Mouse (Mus musculus) layer of hippocampus, postnatal 25 days (tissue): ENCODE data around the gene Plekha1. TPM values are rescaled to one million over a fixed set of nuclear protein-coding genes. Genes with fewer than 3 reads are reported as not detected.

Source experiments
- DNase-seq, 2 experiments: peaks; one replicate each; pipeline ENCODE4 v3.0.0; 2022; ENCODE audit warnings: mixed read lengths in 2 of 2, low spot score in 1 of 2; ENCODE audit errors: extremely low spot score in 1 of 2
- total RNA-seq, 2 experiments: library from RNA; stranded (reverse); gene quantifications; 2 replicates each; pipeline ENCODE4 v1.2.3; 2021

The Plekha1 gene
- 100 to 1,000 TPM in 1 of 2 experiments, 10 to 100 TPM in 1; 89.5 to 108 TPM for total RNA-seq

DNA sequence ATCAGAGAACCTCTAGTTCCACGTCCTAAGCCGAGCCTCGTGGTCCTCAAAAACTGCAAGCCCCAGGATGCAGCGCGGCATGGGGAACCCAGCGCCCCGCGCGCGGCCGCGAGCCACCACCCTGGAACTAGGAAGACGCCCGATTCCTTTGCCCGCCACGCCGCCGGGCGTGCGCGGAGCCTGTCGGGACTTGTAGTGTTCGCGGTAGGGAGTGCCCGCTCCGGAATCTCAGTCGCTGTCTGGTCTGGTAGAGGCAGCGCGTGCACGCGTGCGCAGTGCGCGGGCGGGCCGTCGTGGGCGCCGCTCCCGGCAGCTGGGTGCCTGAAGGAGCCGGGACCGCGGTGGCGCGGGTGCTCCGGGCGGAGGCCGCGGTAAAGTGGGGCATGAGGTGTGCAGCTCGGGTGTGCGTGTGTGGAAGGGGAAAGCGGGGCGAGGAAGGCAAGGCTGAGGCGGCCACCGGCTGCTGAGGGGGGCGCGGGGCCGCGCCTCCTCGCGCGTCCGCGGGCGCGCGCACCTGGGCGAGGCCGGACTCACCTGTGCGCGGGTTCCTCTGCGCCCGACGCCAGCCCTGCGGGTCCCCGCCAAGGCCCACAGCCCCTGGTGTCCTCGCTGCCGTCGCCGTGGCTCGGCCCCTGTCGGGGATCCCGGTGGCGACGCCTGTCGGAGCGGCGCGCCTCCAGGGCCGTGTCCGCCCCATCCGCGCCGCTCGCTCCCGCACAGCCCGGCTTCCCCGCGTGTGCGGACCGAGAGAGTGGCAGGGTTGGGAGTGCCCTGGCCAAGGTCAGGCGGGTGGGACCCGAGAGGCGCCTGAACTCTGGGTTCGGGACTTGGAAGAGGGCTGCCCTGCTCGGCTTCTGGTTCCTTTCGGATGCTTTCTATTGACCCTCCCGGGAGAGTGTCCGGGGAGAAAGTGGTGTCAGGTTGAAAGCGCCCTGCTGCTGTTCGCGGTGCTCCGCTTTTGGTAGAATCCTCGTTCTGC is at the start of gene Plekha1:
Plekha1 (plus strand) TSS at position 144 of the 979 bp plus-strand sequence.
- peak; percentile 88 to 96 for DNase-seq

DNA sequence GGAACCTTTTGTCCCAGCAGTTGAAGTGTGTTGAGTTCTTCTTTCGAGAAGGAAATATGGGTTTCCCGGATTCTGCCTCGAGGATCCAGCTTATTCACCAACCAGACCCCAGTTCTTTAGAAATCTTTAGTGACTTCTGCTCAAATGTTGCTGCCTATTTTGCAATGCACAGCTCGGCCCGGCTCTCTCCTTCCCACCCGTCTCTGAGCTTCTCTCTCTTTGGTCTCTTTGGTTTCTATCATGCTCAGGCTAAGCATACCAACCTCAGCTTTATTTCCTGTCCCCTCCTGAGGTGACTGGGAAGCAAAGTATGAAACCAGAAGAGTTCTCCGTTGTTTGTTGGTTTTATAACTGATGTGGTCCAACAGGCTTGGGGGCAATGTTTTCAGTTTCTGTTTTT is 49.3 kb upstream of the Plekha1 start:
- no peak for DNase-seq

DNA sequence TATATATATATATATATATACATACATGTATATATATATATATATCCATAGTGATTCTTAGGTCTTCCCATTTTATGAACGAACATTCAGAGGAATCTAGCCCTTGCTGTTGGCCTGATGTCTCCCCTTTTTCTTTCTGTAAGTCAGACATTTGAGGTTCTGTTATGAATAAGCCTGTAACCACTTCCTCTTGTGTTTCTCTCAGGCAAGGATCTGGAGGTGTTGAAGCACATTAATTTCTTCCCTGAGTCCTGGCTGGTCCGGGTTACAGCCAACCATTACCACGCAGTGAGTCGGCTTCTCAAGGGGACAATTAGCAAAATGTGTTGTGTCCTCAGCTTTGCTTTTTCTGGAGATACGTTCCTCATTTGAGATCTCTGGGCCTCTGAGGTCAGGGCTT is 46.7 kb upstream of the Plekha1 start:
- DNase-seq: no peak

DNA sequence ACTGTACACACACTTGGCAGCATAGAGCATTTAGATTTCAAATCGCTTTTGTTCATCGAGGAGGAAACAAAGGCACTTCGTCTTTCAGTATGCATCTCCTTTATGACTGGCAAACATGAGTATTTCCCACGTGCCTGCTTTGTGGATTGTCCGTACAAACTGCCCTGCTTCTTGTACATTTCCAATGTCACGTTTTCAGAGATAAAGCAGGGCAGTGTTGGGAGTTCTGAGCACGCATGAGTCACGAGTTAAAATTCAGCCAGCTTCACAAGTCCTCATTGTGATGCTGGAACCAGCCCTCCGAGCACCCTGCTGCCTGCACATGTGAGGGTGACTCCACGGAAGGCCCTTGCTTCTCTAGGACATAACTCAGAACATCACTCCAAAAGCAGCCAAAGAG is 45.9 kb upstream of the Plekha1 start:
- DNase-seq: no peak

DNA sequence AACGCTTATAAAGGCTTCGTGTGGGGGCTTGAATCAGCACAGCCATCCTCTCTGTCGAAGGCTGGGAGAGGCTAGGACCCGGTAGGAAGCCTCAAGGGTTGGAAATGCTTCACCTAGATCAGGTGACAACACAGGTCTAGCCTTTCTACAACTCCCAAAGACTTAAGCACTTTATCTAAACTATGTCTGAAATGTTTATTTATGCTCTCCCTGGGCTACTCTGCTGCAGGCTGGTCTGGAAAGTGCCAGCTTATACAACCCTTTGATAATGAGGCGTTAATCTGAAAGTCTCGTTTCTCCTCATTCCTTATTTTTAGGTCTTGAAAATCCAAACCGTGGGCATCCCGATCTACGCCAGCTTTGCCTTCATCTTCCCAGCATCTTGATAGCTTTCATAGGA is 41.6 kb upstream of the Plekha1 start:
- no peak for DNase-seq

DNA sequence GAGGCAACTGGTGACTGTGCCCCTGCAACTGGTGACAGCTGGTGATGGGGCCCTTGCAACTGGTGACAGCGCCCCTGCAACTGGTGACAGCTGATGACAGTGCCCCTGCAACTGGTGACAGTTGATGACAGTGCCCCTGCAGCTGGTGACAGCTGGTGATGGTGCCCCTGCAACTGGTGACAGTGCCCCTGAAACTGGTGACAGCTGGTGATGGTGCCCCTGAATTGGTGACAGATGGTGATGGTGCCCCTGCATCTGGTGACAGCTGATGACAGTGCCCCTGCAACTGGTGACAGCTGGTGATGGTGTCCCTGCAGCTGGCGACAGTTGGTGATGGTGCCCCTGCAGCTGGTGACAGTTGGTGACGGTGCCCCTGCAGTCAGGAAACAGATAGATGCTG is 39.2 kb upstream of the Plekha1 start:
- DNase-seq: no peak

DNA sequence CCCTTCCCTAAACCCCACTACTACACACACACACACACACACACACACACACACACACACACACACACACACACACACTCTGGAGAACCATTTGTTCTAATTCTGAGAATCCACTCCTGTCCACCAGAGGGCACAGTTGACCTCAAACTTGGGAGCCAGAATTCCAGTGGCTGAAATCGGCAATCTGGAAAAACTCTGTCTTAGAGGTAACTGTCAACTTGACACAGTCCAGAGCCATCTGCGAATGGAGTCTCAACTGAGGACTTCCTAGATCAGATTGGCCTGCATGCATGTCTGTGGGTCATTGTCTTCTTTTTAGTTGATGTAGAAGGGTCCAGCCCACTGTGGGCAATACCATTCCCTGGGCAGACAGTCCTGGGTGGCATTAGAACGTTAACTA is 38.1 kb upstream of the Plekha1 start:
- DNase-seq: peak; percentile 23 to 64

DNA sequence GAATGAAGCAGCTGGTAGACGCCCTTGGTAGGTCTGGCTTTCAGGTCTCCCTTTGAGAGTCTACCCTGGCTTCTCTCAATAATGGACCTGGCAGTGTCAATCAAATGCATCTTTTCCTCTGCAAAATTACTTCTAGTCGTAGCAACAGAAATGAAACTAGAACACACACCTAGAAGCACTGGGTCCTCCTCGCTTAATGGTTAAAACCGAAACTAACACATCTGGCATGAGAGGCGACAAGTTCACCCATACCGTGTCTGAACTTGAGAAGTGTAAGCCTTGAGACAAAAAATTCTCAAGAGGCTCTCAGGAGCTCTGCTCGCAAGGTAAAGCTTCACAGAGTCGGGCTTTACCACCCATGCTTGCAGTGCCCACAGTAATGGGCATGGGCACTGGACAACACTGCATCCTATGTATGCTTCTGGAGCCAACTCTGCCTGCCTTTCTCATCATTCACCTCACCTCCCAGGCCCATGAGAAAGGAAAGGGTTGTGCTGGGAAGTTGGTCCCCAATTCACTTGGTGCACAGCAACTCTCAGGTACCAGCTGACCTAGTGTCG is 37.6 kb upstream of the Plekha1 start:
- DNase-seq: no peak

DNA sequence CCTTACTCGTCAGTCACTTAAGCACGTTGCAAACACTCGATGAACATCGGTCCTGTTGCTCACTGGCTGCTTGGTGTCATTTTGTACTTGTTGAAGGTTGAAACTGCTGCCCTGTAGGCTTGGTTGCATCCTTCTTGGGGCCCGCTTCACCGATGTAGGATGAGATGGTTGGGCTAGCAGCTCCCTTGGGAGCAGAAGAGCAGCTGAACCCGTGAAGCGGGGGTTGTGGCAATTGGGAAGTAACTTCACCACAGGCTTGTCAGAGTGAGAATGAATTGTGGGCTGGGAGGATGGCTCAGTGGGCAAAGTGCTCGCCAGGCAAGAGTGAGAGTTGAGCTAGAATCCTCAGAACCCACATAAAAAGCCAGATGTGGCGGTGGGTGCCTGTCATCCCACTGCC is 37.1 kb upstream of the Plekha1 start:
- no peak for DNase-seq

DNA sequence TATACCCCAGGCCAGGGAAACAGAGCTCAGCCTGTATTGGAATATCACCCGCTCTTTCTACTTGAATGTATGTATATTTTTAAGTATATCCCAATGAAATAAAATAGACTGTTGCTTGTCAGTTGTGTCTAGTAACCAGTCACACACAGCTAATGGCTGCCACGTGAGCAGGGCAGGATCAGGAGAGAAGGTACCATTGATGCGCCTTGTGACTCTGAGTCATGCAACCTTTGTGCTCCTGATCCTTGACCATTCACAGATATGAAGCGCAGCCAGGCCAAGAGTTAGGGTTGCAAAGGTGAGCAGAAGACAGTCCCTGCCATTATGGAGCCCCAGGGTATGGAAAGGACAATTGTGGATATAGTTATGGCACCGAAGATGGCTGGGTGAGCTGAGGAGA is 34.0 kb upstream of the Plekha1 start:
- no peak for DNase-seq

DNA sequence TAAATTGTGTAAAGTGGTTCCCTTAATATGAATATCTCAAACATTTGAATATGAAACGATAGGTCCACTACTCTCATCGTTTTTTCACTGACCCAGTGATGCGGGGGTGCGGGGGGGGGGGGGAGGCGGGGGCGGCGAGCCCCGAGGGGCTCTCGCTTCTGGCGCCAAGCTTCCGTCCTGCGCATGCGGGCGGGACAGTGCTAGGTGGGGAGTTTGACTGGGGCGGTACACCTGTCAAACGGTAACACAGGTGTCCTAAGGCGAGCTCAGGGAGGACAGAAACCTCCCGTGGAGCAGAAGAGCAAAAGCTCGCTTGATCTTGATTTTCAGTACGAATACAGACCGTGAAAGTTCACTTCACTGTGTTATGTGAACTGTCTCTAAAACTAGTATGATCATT is 31.3 kb upstream of the Plekha1 start:
- no peak for DNase-seq

DNA sequence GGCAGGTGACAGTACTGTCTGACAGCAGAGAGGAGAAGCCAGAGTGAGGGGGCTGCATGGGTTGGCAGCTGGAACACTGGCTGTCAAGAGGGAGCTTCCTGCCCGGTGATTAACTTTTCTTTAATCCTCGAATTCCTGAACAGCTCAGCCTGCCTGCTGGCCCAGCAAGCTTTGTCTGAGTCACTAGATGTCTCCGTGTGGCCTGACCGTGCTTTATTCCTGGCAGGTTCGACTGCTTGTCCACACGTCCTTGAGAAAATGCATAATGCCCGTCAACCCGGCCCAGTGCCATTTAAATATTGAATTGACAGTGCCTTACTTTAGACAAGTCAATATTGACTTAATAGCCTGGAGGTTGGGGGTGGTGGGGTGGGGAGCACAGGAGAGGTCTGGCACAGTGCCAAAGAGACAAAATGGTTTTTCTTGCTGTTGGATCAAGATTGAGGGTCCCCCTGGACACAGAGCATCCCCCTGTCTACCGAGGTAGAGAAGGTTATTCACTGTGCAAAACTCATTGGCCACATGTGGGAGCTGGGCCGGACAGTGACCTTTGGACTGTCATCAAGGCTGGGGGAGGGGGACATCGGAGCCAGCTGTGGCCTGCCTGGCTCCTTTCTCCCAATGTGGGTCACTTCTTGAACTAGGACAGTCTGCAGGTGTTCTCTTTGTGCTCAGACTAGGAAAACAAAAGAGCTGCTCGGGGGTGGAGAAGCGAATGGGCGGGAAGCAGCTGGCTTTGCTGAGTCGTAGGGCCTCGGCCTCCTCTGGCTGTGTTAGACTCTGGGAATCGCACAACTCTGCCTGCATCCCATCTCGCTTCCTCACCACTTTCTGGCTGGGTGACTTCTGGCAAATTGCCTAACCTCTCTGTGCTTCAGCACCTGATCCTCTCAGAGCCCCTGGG is 30.3 kb upstream of the Plekha1 start:
- DNase-seq: no peak

DNA sequence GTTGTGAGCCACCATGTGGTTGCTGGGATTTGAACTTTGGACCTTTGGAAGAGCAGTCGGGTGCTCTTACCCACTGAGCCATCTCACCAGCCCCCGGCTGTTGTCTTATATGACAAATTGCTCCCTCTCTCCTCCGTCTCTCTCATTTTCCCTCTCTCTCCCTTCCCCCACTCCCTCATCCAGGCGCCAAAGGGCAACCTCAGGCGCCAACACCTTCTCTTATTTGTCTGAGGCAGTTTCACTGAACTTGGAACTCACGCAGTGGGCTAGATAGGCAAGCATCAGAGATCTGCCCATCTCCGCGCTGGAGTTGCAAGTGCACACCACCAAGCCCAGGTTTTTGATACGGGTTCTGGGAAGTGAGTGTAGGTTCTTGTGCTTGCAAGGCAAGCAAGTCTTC is 29.5 kb upstream of the Plekha1 start:
- no peak for DNase-seq

DNA sequence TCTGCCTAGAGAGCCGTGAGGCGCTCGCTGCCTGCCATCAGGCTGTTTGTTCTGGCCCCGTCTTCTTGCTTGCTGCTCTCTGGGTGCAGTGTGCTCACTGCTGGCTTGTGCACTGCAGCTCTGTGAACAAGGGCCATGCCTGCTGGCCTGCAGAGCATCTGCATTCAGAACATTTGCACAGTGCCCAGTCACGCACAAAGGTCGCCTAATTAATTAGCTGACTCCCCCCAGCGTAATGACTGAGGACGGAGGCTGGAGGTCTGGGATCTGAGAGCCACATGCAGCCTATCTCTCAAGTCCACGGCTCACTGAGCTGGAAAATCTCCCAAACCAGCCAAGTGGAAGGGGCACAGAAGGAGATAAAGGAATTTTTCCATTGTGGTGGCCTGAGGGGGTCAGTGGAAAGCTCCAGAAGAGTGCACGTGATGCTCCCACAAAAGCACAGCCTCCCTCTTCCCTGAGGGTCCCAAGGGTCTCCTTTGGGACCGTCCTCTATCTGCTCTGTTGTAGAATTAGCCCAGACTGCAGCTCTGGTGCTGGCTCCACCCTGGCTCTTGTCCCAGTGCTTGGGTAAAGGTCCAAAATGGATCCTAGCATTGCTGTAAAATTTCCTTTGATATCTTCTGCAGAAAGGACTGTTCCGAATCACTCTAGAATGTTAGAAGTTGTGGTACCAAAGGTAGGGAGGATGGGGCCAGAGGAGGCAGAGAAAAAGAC is 27.5 kb upstream of the Plekha1 start:
- no peak for DNase-seq

DNA sequence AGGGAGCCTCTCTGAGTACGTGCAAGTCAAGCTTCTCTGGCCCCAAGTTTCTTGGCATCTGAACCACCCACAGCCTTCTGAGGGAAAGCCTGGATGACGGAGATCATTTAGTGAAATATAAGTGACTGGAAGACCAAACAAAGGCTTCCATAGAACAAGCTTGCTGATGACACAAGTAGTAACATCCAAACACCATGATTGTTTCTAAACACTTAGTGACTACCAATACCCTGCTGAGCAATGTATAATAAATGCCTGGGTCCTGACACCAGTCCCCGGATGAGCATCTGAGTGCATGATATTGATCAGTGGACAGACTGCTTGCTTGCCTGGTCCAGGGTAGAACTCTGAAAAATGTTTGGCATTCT is 26.9 kb upstream of the Plekha1 start:
- DNase-seq: no peak

DNA sequence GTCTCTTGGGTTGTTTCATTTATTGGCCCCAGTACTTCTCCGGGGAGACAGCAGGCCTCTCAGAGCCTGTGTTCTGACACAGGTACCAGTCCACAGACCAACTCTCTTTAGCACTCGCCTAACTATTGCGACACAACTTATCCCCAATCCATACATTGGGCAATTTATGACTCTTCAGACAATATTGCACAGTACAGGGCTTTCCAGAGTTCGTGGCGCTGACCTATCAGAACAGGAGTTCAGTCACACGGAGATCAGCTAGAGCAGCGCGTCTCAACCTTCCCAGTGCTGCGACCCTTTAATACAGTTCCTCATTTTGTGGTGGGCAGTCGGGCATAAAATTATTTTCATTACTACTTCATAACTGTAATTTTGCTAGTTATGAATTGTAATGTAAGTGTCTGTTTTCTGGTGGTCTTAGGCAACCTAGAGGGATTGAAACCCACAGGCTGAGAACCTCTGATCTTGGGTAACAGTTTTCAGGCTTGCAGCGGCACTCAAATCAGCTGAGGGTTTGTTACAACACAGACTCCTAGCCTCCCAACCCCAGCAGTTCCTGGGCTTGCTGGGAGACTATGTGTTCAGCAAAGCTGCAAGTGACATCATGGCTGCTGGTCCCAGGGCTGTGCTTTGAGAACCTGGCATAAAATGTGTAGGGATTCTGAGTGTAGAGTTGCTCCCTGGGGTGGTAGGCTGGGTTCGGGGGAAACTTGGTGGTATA is 26.0 kb upstream of the Plekha1 start:
- DNase-seq: no peak

DNA sequence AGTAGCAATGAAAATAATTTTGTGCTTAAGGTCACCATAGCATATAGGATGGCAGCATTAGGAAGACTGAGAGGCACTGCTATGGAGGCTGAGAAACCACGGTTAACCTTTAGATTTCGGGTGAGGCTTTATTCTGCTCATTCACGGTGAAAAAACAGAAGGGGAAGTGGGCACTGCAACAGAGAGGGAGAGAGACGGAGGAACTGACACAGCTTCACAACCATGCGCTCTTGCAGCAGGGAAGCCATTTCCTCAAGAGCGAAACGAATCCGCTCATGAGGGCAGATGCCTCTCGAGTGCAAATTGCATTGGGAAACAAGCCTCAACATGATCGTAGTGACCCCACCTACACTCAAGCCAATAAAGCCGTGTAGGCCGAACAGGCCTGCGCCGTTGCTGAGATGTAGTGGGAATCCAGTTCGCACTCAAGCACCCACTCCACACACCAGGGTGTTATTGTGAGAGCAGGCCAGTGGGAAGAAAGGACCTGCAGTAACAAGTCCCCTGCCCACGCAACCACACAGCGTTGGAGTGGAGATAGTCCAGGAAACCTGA is 18.3 kb upstream of the Plekha1 start:
- DNase-seq: no peak

DNA sequence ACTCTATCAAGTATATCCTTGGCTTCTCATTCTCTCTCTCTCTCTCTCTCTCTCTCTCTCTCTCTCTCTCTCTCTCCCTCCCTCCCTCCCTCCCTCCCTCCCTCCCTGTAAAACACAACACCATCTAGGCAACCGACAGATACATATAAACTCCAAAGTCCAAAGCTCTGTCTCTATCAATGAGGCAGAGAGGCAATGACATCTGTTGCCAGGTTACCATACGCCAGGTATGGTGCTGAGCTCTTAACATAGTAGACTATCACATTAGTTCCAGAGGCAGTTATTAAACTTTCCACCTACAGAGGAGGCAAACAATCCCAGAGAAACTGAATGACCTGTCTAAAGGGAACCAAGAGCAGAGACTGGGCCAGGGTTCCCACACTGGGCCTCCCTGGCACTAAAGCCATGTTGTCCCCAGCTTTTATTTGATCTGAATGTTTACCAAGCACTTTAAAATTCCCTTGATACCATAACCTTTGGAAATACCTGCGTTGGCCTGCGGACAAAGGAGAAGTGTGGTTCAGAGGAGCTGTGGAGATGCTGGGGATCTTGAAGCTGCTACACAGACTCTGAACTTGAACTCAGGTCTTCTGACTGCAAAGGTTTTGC is 10.8 kb upstream of the Plekha1 start:
- DNase-seq: no peak

DNA sequence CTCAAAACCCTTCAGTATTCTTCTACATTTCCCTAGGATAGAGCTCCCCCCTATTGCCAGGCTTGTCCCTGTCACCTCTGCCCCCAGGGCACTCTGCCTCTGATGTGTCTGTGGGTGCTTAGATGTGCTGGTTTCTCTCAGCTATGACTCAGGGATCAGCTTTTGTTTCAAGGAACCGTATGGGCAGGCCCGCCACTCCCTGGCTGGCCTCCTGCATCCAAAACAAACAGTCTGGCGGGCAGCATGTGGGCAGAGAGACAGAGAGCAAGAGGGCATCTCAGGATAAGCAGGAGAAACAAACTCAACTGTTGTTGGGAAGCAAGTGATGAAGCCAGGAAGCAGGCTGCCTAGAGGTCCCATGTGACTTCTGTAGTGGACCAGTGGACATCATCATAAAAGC is 9.9 kb upstream of the Plekha1 start:
- DNase-seq: no peak
